ENCODE assay signal across 23 mouse cellular contexts in the genomic region with DNA sequence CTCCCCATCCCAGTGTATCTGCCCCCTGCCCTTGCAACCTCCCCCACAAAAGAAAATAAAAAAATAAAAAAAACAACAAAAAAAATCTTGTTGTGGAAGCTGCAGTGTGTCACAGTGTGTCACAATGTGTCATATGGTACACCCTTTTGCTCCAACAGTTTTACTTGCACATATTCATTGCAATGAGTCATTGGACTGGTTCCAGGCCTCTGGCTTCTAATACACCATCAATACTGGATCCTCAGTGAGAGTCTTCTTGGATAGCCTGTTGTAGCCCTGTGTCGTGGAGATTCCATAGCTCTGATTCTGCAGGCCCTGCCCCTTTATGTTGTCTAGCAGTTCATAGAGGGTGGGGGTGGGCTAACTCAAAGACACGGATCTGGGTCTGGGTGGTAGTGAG.
"Had no signal": no experiment of that assay in that cellular context is flagged by ENCODE, and none has a peak within 500 bp of the region (broad histone marks: within the 10 kb centered on the region; RNA-seq: fewer than 3 reads in every experiment).

No protein-coding gene starts in this region.

- H3K27ac ChIP-seq: kidney, embryonic 15.5 days; left cerebral cortex, adult 2 months; limb, embryonic 12.5 days; limb, embryonic 15.5 days; liver, embryonic 14.5 days; macrophage; midbrain, embryonic 10.5 days; neural tube, embryonic 12.5 days; neural tube, embryonic 15.5 days; stomach, postnatal 0 days had no signal

- H3K9me3 ChIP-seq: kidney, embryonic 15.5 days; limb, embryonic 12.5 days; limb, embryonic 15.5 days; midbrain, embryonic 10.5 days; neural tube, embryonic 12.5 days; neural tube, embryonic 15.5 days had no signal

- H3K4me3 ChIP-seq: kidney, embryonic 15.5 days; left cerebral cortex, adult 2 months; limb, embryonic 12.5 days; limb, embryonic 15.5 days; midbrain, embryonic 10.5 days; neural tube, embryonic 12.5 days; neural tube, embryonic 15.5 days had no signal

- H3K9ac ChIP-seq: kidney, embryonic 15.5 days; limb, embryonic 12.5 days; limb, embryonic 15.5 days; liver, embryonic 14.5 days; liver, postnatal 0 days; lung, embryonic 14.5 days; neural tube, embryonic 12.5 days; neural tube, embryonic 15.5 days had no signal

- DNase-seq: kidney, postnatal 10 days; kidney, postnatal 36 days; layer of hippocampus, postnatal 36 days; liver, postnatal 0 days; lung, embryonic 14.5 days; midbrain, embryonic 14.5 days; right cerebral cortex, adult 18-20 months; right cerebral cortex, postnatal 14 days; right cerebral cortex, postnatal 4 days; thymus, adult 2 months; thymus, postnatal 14 days had no signal

- H3K27me3 ChIP-seq: kidney, embryonic 15.5 days; limb, embryonic 12.5 days; limb, embryonic 15.5 days; neural tube, embryonic 12.5 days; neural tube, embryonic 15.5 days had no signal

- H3K36me3 ChIP-seq: kidney, embryonic 15.5 days; limb, embryonic 12.5 days; limb, embryonic 15.5 days; midbrain, embryonic 10.5 days; neural tube, embryonic 12.5 days; neural tube, embryonic 15.5 days had no signal

- H3K4me2 ChIP-seq: kidney, embryonic 15.5 days; limb, embryonic 12.5 days; limb, embryonic 15.5 days; liver, embryonic 11.5 days; lung, embryonic 14.5 days; neural tube, embryonic 12.5 days; neural tube, embryonic 15.5 days had no signal

- H3K4me1 ChIP-seq: limb, embryonic 15.5 days; midbrain, embryonic 10.5 days had no signal

- ATAC-seq: liver, postnatal 0 days; lung, postnatal 0 days had no signal
